Mouse (Mus musculus): ENCODE results near the gene Paqr7. TPM values are rescaled to one million over a fixed set of nuclear protein-coding genes. Genes with fewer than 3 reads are reported as not detected.

Gene Paqr7
- total RNA-seq (2021) = 10 to 100 TPM; 60.9 to 67.1 TPM
- long read RNA-seq, transcript Paqr7-205 (3 exons, 890 nt) = minor isoform, 11 of 72 reads
- long read RNA-seq, transcript Paqr7-201 (2 exons, 2,351 nt) = major isoform, 37 of 72 reads
- long read RNA-seq, partial matches to known transcripts = 24 of 72 reads
- long read RNA-seq, other reads (novel, unspliced or antisense) = 0 of 72 reads

- DNase-seq (ENCODE audit: low spot score in 2 of 2) = peak; percentile 78 to 87
Observed at GRCm38 (mm10) chr4:134496595-134497210, at the start of gene Paqr7. Paqr7 (plus strand) TSS chr4:134496697.

GRCm38 (mm10) chr4:134447966-134448365, 48.5 kb upstream of the Paqr7 start:
- no peak for DNase-seq (ENCODE audit: low spot score in 2 of 2)

GRCm38 (mm10) chr4:134449595-134450391, 46.7 kb upstream of the Paqr7 start:
- DNase-seq (ENCODE audit: low spot score in 2 of 2) = no peak

- DNase-seq (ENCODE audit: low spot score in 2 of 2) = peak in 1 of 2 experiments; percentile 66
Observed at GRCm38 (mm10) chr4:134450392-134451195, 45.9 kb upstream of the Paqr7 start.

DNA sequence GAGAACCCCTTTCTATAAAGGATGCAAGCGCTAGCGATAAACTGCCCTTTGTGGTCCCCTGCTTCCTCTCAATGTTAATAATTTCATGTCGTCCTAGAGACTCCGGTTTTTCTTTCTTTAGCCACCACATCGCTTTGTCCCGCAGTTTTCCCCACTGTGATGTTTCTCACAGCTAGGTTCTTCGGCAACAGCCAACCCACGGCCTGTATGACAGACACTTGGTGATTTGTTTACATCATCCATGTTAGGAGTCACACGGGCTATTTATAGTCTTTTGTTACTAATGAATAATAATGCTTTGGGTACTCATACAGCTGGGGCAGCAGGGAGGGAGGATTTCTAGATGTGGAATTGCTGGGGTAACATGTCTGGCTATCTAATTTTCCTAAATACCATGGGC, 45.0 kb upstream of the Paqr7 start:
- DNase-seq (ENCODE audit: low spot score in 2 of 2) = no peak

GRCm38 (mm10) chr4:134453619-134454400, 42.7 kb upstream of the Paqr7 start:
- no peak for DNase-seq (ENCODE audit: low spot score in 2 of 2)

DNA sequence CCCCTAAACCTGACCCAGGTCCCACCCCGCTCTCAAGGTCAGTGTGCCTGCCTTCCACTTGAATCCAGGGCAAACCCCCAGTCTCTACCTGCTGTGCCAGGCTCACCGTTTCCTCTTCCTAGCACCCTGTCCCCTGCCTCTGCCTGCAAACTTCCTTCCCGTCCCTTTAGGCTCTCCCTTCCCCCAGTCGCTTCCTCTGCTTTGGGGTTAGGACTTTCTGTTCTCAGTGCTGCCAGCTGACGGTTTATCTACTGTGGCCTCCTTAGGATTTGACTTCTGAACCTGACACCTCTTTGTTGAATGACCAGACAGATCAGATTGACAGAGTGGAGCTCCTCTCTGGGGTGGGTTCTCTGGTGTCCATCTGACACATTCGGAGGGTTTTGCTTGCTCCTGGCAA, 41.2 kb upstream of the Paqr7 start:
- no peak for DNase-seq (ENCODE audit: low spot score in 2 of 2)

GRCm38 (mm10) chr4:134457130-134457825, 39.2 kb upstream of the Paqr7 start:
- DNase-seq (ENCODE audit: low spot score in 2 of 2) = no peak

DNA sequence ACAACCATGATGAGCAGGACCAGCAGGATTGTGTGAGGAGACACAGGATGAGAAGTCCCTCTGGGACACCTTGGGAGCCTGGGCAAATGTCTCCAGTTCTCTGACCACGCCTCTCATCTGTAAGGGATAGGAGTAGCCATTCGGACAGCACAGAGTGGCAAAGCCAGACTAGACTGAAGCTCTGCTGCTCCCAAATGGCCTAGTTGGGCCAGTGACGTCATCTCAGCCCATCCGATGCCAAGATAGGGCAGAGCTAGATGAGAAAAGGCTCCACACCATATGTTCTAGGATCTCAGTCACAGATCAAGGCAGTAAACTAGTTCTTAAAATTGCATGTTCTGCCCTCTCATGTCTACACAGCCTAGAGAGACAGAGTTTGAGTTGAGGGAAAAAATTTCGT, 37.6 kb upstream of the Paqr7 start:
- DNase-seq (ENCODE audit: low spot score in 2 of 2) = no peak

GRCm38 (mm10) chr4:134460277-134460676, 36.2 kb upstream of the Paqr7 start:
- no peak for DNase-seq (ENCODE audit: low spot score in 2 of 2)

- DNase-seq (ENCODE audit: low spot score in 2 of 2) = no peak
Observed at GRCm38 (mm10) chr4:134461252-134461651, 35.2 kb upstream of the Paqr7 start.

- no peak for DNase-seq (ENCODE audit: low spot score in 2 of 2)
Observed at GRCm38 (mm10) chr4:134465789-134466188, 30.7 kb upstream of the Paqr7 start.

GRCm38 (mm10) chr4:134466381-134467262, 29.9 kb upstream of the Paqr7 start:
- no peak for DNase-seq (ENCODE audit: low spot score in 2 of 2)

GRCm38 (mm10) chr4:134467435-134468214, 28.9 kb upstream of the Paqr7 start:
- DNase-seq (ENCODE audit: low spot score in 2 of 2) = no peak

DNA sequence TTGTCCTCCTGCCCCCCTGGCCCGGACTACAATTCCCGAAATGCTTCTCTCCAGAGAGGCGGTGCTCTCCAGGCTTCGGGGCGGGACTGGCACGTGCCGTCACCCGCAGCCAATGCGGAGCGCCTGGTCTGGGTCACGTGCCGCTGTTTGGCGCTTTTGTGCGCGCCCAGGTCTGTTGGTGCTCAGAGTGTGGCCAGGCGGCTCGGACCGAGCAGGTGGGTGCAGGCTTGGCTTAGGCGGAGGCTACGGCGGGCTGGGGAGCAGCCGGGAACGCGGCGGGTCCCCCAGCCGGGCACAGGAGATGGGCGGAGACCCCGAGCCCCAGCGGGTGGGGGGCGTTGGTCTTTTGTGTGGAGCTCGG, 28.3 kb upstream of the Paqr7 start, which contains the start of gene Stmn1:
Stmn1 (plus strand) TSS at position 106 of the 361 bp plus-strand sequence.
- DNase-seq (ENCODE audit: low spot score in 2 of 2) = peak; percentile 94 to 97

DNA sequence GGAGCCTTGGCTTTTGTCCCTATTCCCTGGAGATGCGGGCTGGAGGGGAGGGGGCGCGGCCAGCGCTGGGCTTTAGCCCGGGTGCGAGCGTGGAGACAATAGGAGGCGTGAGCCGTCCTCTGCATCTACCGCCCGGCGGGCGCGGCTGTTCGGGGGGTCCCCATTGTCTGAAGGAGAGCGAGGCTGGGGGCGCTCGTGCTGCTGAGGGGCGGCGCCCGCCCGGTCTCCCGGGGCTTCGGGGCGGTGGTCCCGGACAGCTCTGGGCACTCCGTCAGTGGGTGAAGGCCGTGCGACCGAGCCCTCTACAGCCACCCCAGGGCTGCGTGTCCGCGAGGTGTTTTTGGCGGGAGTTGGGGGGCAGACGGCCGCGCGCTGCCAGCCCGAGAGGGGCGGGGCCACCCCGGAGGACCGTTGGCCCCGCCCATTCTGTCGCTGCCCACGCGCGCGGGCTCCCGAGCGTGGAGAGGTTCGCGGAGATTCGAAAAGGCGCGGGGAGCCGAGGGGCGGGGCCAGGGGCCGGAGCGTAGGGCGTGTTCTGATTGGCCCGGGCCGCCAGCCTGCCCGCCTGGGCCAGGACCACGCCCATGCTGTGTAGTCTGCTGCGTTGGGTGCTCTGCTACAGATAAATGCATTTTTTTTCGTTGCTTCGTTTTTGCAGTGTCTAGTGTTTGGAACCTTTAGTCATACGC, 27.8 kb upstream of the Paqr7 start:
- peak; percentile 92 to 96 for DNase-seq (ENCODE audit: low spot score in 2 of 2)

DNA sequence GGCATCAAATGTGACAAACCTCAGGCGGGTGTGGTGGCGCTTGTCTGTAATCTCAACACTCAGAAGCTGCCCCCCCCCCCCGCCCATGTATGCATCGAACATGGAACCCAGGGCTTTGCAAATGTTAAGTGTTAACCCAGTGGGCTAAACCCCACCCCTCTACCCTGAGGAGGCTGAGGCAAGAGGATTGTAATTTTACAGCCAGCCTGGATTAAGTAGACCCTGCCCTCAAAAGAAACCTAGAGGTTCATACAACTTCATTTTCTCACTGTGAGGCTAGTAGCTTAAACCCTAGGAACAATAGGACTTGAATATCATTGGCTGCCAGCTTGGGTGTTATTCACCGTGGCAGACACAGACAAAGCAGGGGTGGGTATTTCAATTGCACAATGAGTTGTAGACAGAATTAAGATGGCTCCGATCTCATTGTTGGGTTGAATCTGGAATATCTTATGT, 27.1 kb upstream of the Paqr7 start:
- no peak for DNase-seq (ENCODE audit: low spot score in 2 of 2)

GRCm38 (mm10) chr4:134469985-134470384, 26.5 kb upstream of the Paqr7 start:
- DNase-seq (ENCODE audit: low spot score in 2 of 2) = no peak

All from layer of hippocampus, adult 18-20 months (tissue).